Mouse (Mus musculus) limb, embryonic 13.5 days (tissue): ENCODE data around the gene Gm20388. TPM values are rescaled to one million over a fixed set of nuclear protein-coding genes. Genes with fewer than 3 reads are reported as not detected.

ENCODE experiments used
- ATAC-seq: fragments of 200-750 bp; cut with Nextera tagmentation; 2 replicates; pipeline ENCODE4 v1.8.0; 2017; ENCODE audit warnings: low read depth, moderate number of reproducible peaks, moderate TSS enrichment; ENCODE audit not compliant: low FRiP score
- H3K27ac ChIP-seq: fragments of 300-500 bp; sonication (generic); 2 replicates; pipeline ENCODE4 v1.5.1; 2015; ENCODE audit warnings: inconsistent platforms, mild to moderate bottlenecking, moderate library complexity
- H3K27me3 ChIP-seq: fragments of 300-500 bp; sonication (generic); 2 replicates; pipeline ENCODE4 v1.6.1; 2015; ENCODE audit warnings: mild to moderate bottlenecking, inconsistent platforms
- H3K36me3 ChIP-seq: fragments of 300-500 bp; sonication (generic); 2 replicates; pipeline ENCODE4 v1.6.1; 2015; ENCODE audit warnings: inconsistent platforms, mild to moderate bottlenecking, moderate library complexity
- H3K4me1 ChIP-seq: fragments of 300-500 bp; sonication (generic); 2 replicates; pipeline ENCODE4 v1.6.1; 2015; ENCODE audit warnings: inconsistent platforms
- H3K4me2 ChIP-seq: fragments of 300-500 bp; sonication (generic); replicated peaks from 2 replicates; pipeline ENCODE4 v1.6.1; 2015; ENCODE audit warnings: inconsistent platforms, mild to moderate bottlenecking, moderate library complexity
- H3K4me3 ChIP-seq: fragments of 300-500 bp; sonication (generic); 2 replicates; pipeline ENCODE4 v1.5.1; 2015; ENCODE audit warnings: moderate library complexity, mild to moderate bottlenecking, inconsistent platforms
- H3K9ac ChIP-seq: fragments of 300-500 bp; sonication (generic); 2 replicates; pipeline ENCODE4 v1.6.1; 2015; ENCODE audit warnings: mild to moderate bottlenecking, inconsistent platforms
- H3K9me3 ChIP-seq: fragments of 300-500 bp; sonication (generic); 2 replicates; pipeline ENCODE4 v1.6.1; 2016; ENCODE audit warnings: inconsistent platforms
- WGBS: fragments of 180-500 bp; shearing (Covaris S2); methylation state at CpG from one replicate; pipeline ENCODE4 v1.1.7; 2015; 5-methylcytosine and 5-hydroxymethylcytosine counted together
- polyA plus RNA-seq: library from polyadenylated mRNA; unstranded; fragments of >200 nt; fragmentation: Nextera tagmentation; extraction: Ambion mirVana; gene quantifications from 2 replicates; pipeline ENCODE4 v1.2.1, GENCODE M21; 2015

The Gm20388 gene
- polyA plus RNA-seq, 1 experiment from 2014 or later, result 7.1 TPM

GRCm38 (mm10) chr8:122368494-122368893 is 2457.9 kb downstream of the Gm20388 start:
- ATAC-seq, result no peak
- Histone ChIP-seq H3K27ac (no peak overlapping the region), H3K9me3 (no peaks in the 10 kb centered on the region), H3K4me1 (peaks cover 9% of the 10 kb centered on the region; the same call in 1 of the 2 replicates), H3K36me3 (no peaks in the 10 kb centered on the region), H3K4me2 (no peak overlapping the region), H3K27me3 (peaks cover 5% of the 10 kb centered on the region; the same call in 1 of the 2 replicates), H3K9ac (no peak overlapping the region), H3K4me3 (no peak overlapping the region)
- WGBS, result 76% methylated on average over 10 of the region's 10 CpGs

GRCm38 (mm10) chr8:122369665-122370064 is 2459.0 kb downstream of the Gm20388 start:
- 13% methylated on average over 9 of the region's 9 CpGs for WGBS
- H3K36me3 ChIP-seq, result no peaks in the 10 kb centered on the region
- H3K27me3 ChIP-seq, result no peaks in the 10 kb centered on the region
- H3K4me3 ChIP-seq, result no peak overlapping the region
- ATAC-seq, result 0 out of 2 replicates have a peak, but pooled peaks have one; percentile 24
- H3K4me1 ChIP-seq, result peaks cover 9% of the 10 kb centered on the region; the same call in 1 of the 2 replicates
- H3K9ac ChIP-seq, result no peak overlapping the region
- no peak overlapping the region; the same call in 1 of the 2 replicates for H3K27ac ChIP-seq
- no peaks in the 10 kb centered on the region for H3K9me3 ChIP-seq
- H3K4me2 ChIP-seq, result no peak overlapping the region

- H3K27ac ChIP-seq, result no peak overlapping the region
- 71% methylated on average over 6 of the region's 6 CpGs for WGBS
- no peak overlapping the region for H3K9ac ChIP-seq
Measured at GRCm38 (mm10) chr8:122371706-122372105, 2461.1 kb downstream of the Gm20388 start.

GRCm38 (mm10) chr8:122375320-122375719 is 2464.7 kb downstream of the Gm20388 start:
- peak overlapping the region; percentile 68 for H3K4me2 ChIP-seq
- H3K27ac ChIP-seq, result no peak overlapping the region
- ATAC-seq, result no peak
- no peak overlapping the region; the same call in 1 of the 2 replicates for H3K4me3 ChIP-seq
- H3K4me1 ChIP-seq, result peaks cover 25% of the 10 kb centered on the region
- 93% methylated on average over 7 of the region's 7 CpGs for WGBS
- H3K36me3 ChIP-seq, result peaks cover 15% of the 10 kb centered on the region
- no peaks in the 10 kb centered on the region for H3K9me3 ChIP-seq
- H3K27me3 ChIP-seq, result no peaks in the 10 kb centered on the region
- no peak overlapping the region for H3K9ac ChIP-seq

More at GRCm38 (mm10) chr8:122371706-122372105, 2461.1 kb downstream of the Gm20388 start:
- ATAC-seq, result no peak
- Histone ChIP-seq H3K4me1 (peaks cover 18% of the 10 kb centered on the region), H3K36me3 (no peaks in the 10 kb centered on the region), H3K27me3 (no peaks in the 10 kb centered on the region), H3K9me3 (no peaks in the 10 kb centered on the region), H3K4me3 (no peak overlapping the region), H3K4me2 (no peak overlapping the region)

- peak overlapping the region; percentile 59 for H3K9ac ChIP-seq
- H3K4me2 ChIP-seq, result peak overlapping the region; percentile 68
- no peaks in the 10 kb centered on the region for H3K27me3 ChIP-seq
- H3K4me3 ChIP-seq, result peak overlapping the region; percentile 93
- H3K36me3 ChIP-seq, result peaks cover 19% of the 10 kb centered on the region
- H3K4me1 ChIP-seq, result peaks cover 25% of the 10 kb centered on the region
- no peak overlapping the region for H3K27ac ChIP-seq
- 23% methylated on average over 13 of the region's 13 CpGs for WGBS
- H3K9me3 ChIP-seq, result no peaks in the 10 kb centered on the region
- ATAC-seq, result no peak
Measured at GRCm38 (mm10) chr8:122375751-122376364, 2465.2 kb downstream of the Gm20388 start.

GRCm38 (mm10) chr8:122376365-122377231 is 2466.0 kb downstream of the Gm20388 start, which contains the start of gene Zc3h18:
TSS of gene Zc3h18 (plus strand) at chr8:122376609.
- peak; percentile 95 for ATAC-seq
- WGBS, result under 1% methylated on average over 93 of the region's 107 CpGs

GRCm38 (mm10) chr8:122383039-122383438 is 2472.4 kb downstream of the Gm20388 start:
- ATAC-seq, result no peak
- Histone ChIP-seq H3K4me1 (peaks cover 6% of the 10 kb centered on the region), H3K4me2 (no peak overlapping the region), H3K9ac (no peak overlapping the region), H3K27ac (no peak overlapping the region), H3K9me3 (no peaks in the 10 kb centered on the region), H3K27me3 (no peaks in the 10 kb centered on the region), H3K36me3 (peaks cover 81% of the 10 kb centered on the region), H3K4me3 (no peak overlapping the region)
- 90% methylated on average over 4 of the region's 4 CpGs for WGBS

More at GRCm38 (mm10) chr8:122376365-122377231, 2466.0 kb downstream of the Gm20388 start, which contains the start of gene Zc3h18:
- H3K36me3 ChIP-seq, result peaks cover 25% of the 10 kb centered on the region
- H3K27ac ChIP-seq, result peak within 1 kb of the TSS; percentile 94
- peak within 1 kb of the TSS; percentile 90 for H3K4me2 ChIP-seq
- H3K9ac ChIP-seq, result peak within 1 kb of the TSS; percentile 90
- H3K4me3 ChIP-seq, result peak within 1 kb of the TSS; percentile 93
- peaks cover 25% of the 10 kb centered on the region for H3K4me1 ChIP-seq
- H3K9me3 ChIP-seq, result no peaks in the 10 kb centered on the region
- no peaks in the 10 kb centered on the region for H3K27me3 ChIP-seq

GRCm38 (mm10) chr8:122389357-122389756 is 2478.7 kb downstream of the Gm20388 start:
- Histone ChIP-seq H3K9ac (no peak overlapping the region), H3K4me2 (no peak overlapping the region), H3K27ac (no peak overlapping the region), H3K4me3 (no peak overlapping the region), H3K36me3 (peaks cover 92% of the 10 kb centered on the region), H3K9me3 (no peaks in the 10 kb centered on the region), H3K27me3 (no peaks in the 10 kb centered on the region), H3K4me1 (no peaks in the 10 kb centered on the region)
- no peak for ATAC-seq
- 85% methylated on average over 3 of the region's 3 CpGs for WGBS

- no peak overlapping the region for H3K4me3 ChIP-seq
- H3K4me2 ChIP-seq, result no peak overlapping the region
- no peaks in the 10 kb centered on the region for H3K9me3 ChIP-seq
- H3K27me3 ChIP-seq, result no peaks in the 10 kb centered on the region
- no peak overlapping the region for H3K27ac ChIP-seq
- ATAC-seq, result no peak
- WGBS, result 84% methylated on average over 3 of the region's 3 CpGs
- H3K36me3 ChIP-seq, result peaks cover 88% of the 10 kb centered on the region
- H3K9ac ChIP-seq, result no peak overlapping the region
- H3K4me1 ChIP-seq, result no peaks in the 10 kb centered on the region
Measured at GRCm38 (mm10) chr8:122390758-122391157, 2480.1 kb downstream of the Gm20388 start.

- Histone ChIP-seq H3K27me3 (no peaks in the 10 kb centered on the region), H3K4me1 (no peaks in the 10 kb centered on the region), H3K4me3 (no peak overlapping the region), H3K36me3 (peaks cover 78% of the 10 kb centered on the region), H3K9me3 (no peaks in the 10 kb centered on the region), H3K4me2 (no peak overlapping the region), H3K27ac (no peak overlapping the region), H3K9ac (no peak overlapping the region)
- ATAC-seq, result no peak
Measured at GRCm38 (mm10) chr8:122393717-122394116, 2483.1 kb downstream of the Gm20388 start.

- Histone ChIP-seq H3K9me3 (no peaks in the 10 kb centered on the region), H3K27me3 (no peaks in the 10 kb centered on the region), H3K27ac (no peak overlapping the region), H3K4me3 (no peak overlapping the region), H3K4me1 (no peaks in the 10 kb centered on the region), H3K36me3 (peaks cover 79% of the 10 kb centered on the region), H3K9ac (no peak overlapping the region), H3K4me2 (no peak overlapping the region)
- ATAC-seq, result no peak
- 86% methylated on average over 6 of the region's 6 CpGs for WGBS
Measured at GRCm38 (mm10) chr8:122395291-122395690, 2484.7 kb downstream of the Gm20388 start.

- 95% methylated on average over 9 of the region's 9 CpGs for WGBS
- no peaks in the 10 kb centered on the region for H3K9me3 ChIP-seq
- H3K36me3 ChIP-seq, result peaks cover 85% of the 10 kb centered on the region
- no peak overlapping the region for H3K4me2 ChIP-seq
- ATAC-seq, result no peak
- H3K4me3 ChIP-seq, result no peak overlapping the region
- no peaks in the 10 kb centered on the region for H3K27me3 ChIP-seq
- no peak overlapping the region for H3K27ac ChIP-seq
- no peak overlapping the region for H3K9ac ChIP-seq
- no peaks in the 10 kb centered on the region for H3K4me1 ChIP-seq
Measured at GRCm38 (mm10) chr8:122398186-122398585, 2487.5 kb downstream of the Gm20388 start.
